Mouse (Mus musculus): ENCODE data around the gene Olfr1099.

DNA sequence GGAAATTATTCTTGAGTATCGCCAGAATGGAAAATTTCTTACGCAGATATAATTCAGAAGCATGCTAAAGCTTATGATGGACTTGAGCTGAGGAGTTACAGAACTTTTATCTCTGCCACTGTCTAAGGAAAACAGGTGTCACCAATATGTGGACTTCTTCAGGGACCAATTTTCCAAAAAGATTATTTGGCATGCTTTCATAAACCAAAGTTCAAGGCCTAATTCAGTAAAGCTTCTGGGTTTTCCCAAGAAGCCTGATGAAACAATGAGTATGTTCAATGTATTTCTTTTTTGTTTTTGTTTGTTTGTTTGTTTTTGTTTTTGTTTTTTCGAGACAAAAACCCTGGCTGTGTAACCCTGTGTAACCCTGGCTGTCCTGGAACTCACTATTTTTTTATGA, 19.4 kb upstream of the Olfr1099 start, which contains the start of gene Olfr1100:
- TF ChIP-seq CTCF (IDR thresholded peaks at IDR 0.05; ENCODE audit: low read depth, low read length) (no peak), GATA1 (IDR thresholded peaks at IDR 0.05; ENCODE audit: borderline replicate concordance, low read length) (no peak), POLR2AphosphoS5 (IDR thresholded peaks at IDR 0.05; ENCODE audit: insufficient replicate concordance, low read depth, low read length) (no peak)
